Mouse (Mus musculus): Measurements from ENCODE around the gene Rtn4r. TPM values are rescaled to one million over a fixed set of nuclear protein-coding genes. Genes with fewer than 3 reads are reported as not detected.

The Rtn4r gene
- polyA plus RNA-seq, 1 experiment from 2014 or later, result 1.8 TPM

GRCm38 (mm10) chr16:18127871-18128563 lies 575 bp downstream of the Rtn4r start:
- Histone ChIP-seq H3K4me3 (peak overlapping the region; percentile 78), H3K27ac (replicated peaks) (peak overlapping the region; percentile 86), H3K9me3 (replicated peaks) (no peaks in the 10 kb centered on the region), H3K27me3 (ENCODE audit: low read depth, poor library complexity, severe bottlenecking) (peaks cover 82% of the 10 kb centered on the region), H3K4me1 (peaks cover 20% of the 10 kb centered on the region), H3K36me3 (no peaks in the 10 kb centered on the region)
- 2% methylated on average over 52 of the region's 52 CpGs for WGBS
- peak; percentile 52 for DNase-seq (ENCODE audit: low spot score)

GRCm38 (mm10) chr16:18128564-18128935 lies 1.1 kb downstream of the Rtn4r start:
- no peaks in the 10 kb centered on the region for H3K9me3 ChIP-seq (replicated peaks)
- H3K4me3 ChIP-seq, result peak overlapping the region; percentile 78
- WGBS, result 70% methylated on average over 6 of the region's 6 CpGs
- peak overlapping the region; percentile 86; the same call in 1 of the 2 replicates for H3K27ac ChIP-seq (replicated peaks)
- H3K36me3 ChIP-seq, result no peaks in the 10 kb centered on the region
- H3K27me3 ChIP-seq (ENCODE audit: low read depth, poor library complexity, severe bottlenecking), result peaks cover 82% of the 10 kb centered on the region
- peaks cover 20% of the 10 kb centered on the region for H3K4me1 ChIP-seq
- no peak for DNase-seq (ENCODE audit: low spot score)

- peaks cover 81% of the 10 kb centered on the region for H3K27me3 ChIP-seq (ENCODE audit: low read depth, poor library complexity, severe bottlenecking)
- no peak overlapping the region for H3K4me3 ChIP-seq
- 64% methylated on average over 5 of the region's 5 CpGs for WGBS
- no peak for DNase-seq (ENCODE audit: low spot score)
- no peaks in the 10 kb centered on the region for H3K9me3 ChIP-seq (replicated peaks)
- peaks cover 20% of the 10 kb centered on the region for H3K4me1 ChIP-seq
- no peaks in the 10 kb centered on the region for H3K36me3 ChIP-seq
- H3K27ac ChIP-seq (replicated peaks), result no peak overlapping the region
Measured at GRCm38 (mm10) chr16:18129413-18129812, 2.0 kb downstream of the Rtn4r start.

GRCm38 (mm10) chr16:18130288-18130687 lies 2.8 kb downstream of the Rtn4r start:
- Histone ChIP-seq H3K4me3 (no peak overlapping the region), H3K36me3 (no peaks in the 10 kb centered on the region), H3K9me3 (replicated peaks) (no peaks in the 10 kb centered on the region), H3K27me3 (ENCODE audit: low read depth, poor library complexity, severe bottlenecking) (peaks cover 72% of the 10 kb centered on the region), H3K4me1 (peaks cover 20% of the 10 kb centered on the region), H3K27ac (replicated peaks) (no peak overlapping the region)
- no peak for DNase-seq (ENCODE audit: low spot score)
- 72% methylated on average over 4 of the region's 4 CpGs for WGBS

- H3K4me1 ChIP-seq, result peaks cover 22% of the 10 kb centered on the region
- DNase-seq (ENCODE audit: low spot score), result no peak
- H3K27me3 ChIP-seq (ENCODE audit: low read depth, poor library complexity, severe bottlenecking), result peaks cover 68% of the 10 kb centered on the region
- H3K9me3 ChIP-seq (replicated peaks), result no peaks in the 10 kb centered on the region
- no peaks in the 10 kb centered on the region for H3K36me3 ChIP-seq
- H3K4me3 ChIP-seq, result no peak overlapping the region
- H3K27ac ChIP-seq (replicated peaks), result no peak overlapping the region
Measured at GRCm38 (mm10) chr16:18130705-18131104, 3.3 kb downstream of the Rtn4r start.

- no peaks in the 10 kb centered on the region for H3K36me3 ChIP-seq
- peaks cover 61% of the 10 kb centered on the region for H3K27me3 ChIP-seq (ENCODE audit: low read depth, poor library complexity, severe bottlenecking)
- H3K4me1 ChIP-seq, result peaks cover 27% of the 10 kb centered on the region
- no peak overlapping the region for H3K4me3 ChIP-seq
- DNase-seq (ENCODE audit: low spot score), result no peak
- H3K9me3 ChIP-seq (replicated peaks), result no peaks in the 10 kb centered on the region
- no peak overlapping the region for H3K27ac ChIP-seq (replicated peaks)
- WGBS, result 89% methylated on average over 11 of the region's 11 CpGs
Measured at GRCm38 (mm10) chr16:18131245-18131939, 4.0 kb downstream of the Rtn4r start.

GRCm38 (mm10) chr16:18132026-18132425 lies 4.6 kb downstream of the Rtn4r start:
- 68% methylated on average over 1 of the region's 1 CpGs for WGBS
- no peak for DNase-seq (ENCODE audit: low spot score)
- H3K36me3 ChIP-seq, result no peaks in the 10 kb centered on the region
- no peaks in the 10 kb centered on the region for H3K9me3 ChIP-seq (replicated peaks)
- H3K4me1 ChIP-seq, result peaks cover 23% of the 10 kb centered on the region
- peaks cover 54% of the 10 kb centered on the region for H3K27me3 ChIP-seq (ENCODE audit: low read depth, poor library complexity, severe bottlenecking)
- H3K4me3 ChIP-seq, result no peak overlapping the region
- no peak overlapping the region for H3K27ac ChIP-seq (replicated peaks)

GRCm38 (mm10) chr16:18132575-18132974 lies 5.1 kb downstream of the Rtn4r start:
- Histone ChIP-seq H3K4me3 (no peak overlapping the region), H3K27me3 (ENCODE audit: low read depth, poor library complexity, severe bottlenecking) (peaks cover 49% of the 10 kb centered on the region), H3K9me3 (replicated peaks) (no peaks in the 10 kb centered on the region), H3K36me3 (no peaks in the 10 kb centered on the region), H3K4me1 (peaks cover 18% of the 10 kb centered on the region), H3K27ac (replicated peaks) (no peak overlapping the region)
- WGBS, result 80% methylated on average over 3 of the region's 3 CpGs
- DNase-seq (ENCODE audit: low spot score), result no peak

- Histone ChIP-seq H3K36me3 (no peaks in the 10 kb centered on the region), H3K9me3 (replicated peaks) (no peaks in the 10 kb centered on the region), H3K27ac (replicated peaks) (no peak overlapping the region; the same call in 1 of the 2 replicates), H3K4me1 (peaks cover 10% of the 10 kb centered on the region), H3K27me3 (ENCODE audit: low read depth, poor library complexity, severe bottlenecking) (peaks cover 41% of the 10 kb centered on the region), H3K4me3 (no peak overlapping the region)
- 88% methylated on average over 5 of the region's 5 CpGs for WGBS
- no peak for DNase-seq (ENCODE audit: low spot score)
Measured at GRCm38 (mm10) chr16:18133133-18133920, 5.9 kb downstream of the Rtn4r start.

GRCm38 (mm10) chr16:18135196-18135595 lies 7.8 kb downstream of the Rtn4r start:
- Histone ChIP-seq H3K9me3 (replicated peaks) (no peaks in the 10 kb centered on the region), H3K4me3 (no peak overlapping the region), H3K36me3 (no peaks in the 10 kb centered on the region), H3K27ac (replicated peaks) (no peak overlapping the region), H3K27me3 (ENCODE audit: low read depth, poor library complexity, severe bottlenecking) (peaks cover 24% of the 10 kb centered on the region), H3K4me1 (peaks cover 7% of the 10 kb centered on the region)
- WGBS, result 91% methylated on average over 5 of the region's 5 CpGs
- no peak for DNase-seq (ENCODE audit: low spot score)

- WGBS, result 72% methylated on average over 7 of the region's 7 CpGs
- peaks cover 7% of the 10 kb centered on the region for H3K4me1 ChIP-seq
- no peak for DNase-seq (ENCODE audit: low spot score)
- H3K27me3 ChIP-seq (ENCODE audit: low read depth, poor library complexity, severe bottlenecking), result peaks cover 16% of the 10 kb centered on the region
- no peak overlapping the region for H3K4me3 ChIP-seq
- no peak overlapping the region for H3K27ac ChIP-seq (replicated peaks)
- H3K36me3 ChIP-seq, result no peaks in the 10 kb centered on the region
- no peaks in the 10 kb centered on the region for H3K9me3 ChIP-seq (replicated peaks)
Measured at GRCm38 (mm10) chr16:18136015-18136414, 8.6 kb downstream of the Rtn4r start.

- no peak overlapping the region for H3K27ac ChIP-seq (replicated peaks)
- DNase-seq (ENCODE audit: low spot score), result no peak
- H3K36me3 ChIP-seq, result no peaks in the 10 kb centered on the region
- peaks cover 28% of the 10 kb centered on the region for H3K4me1 ChIP-seq
- H3K27me3 ChIP-seq (ENCODE audit: low read depth, poor library complexity, severe bottlenecking), result peaks cover 14% of the 10 kb centered on the region
- no peak overlapping the region for H3K4me3 ChIP-seq
- WGBS, result 89% methylated on average over 8 of the region's 8 CpGs
- no peaks in the 10 kb centered on the region for H3K9me3 ChIP-seq (replicated peaks)
Measured at GRCm38 (mm10) chr16:18144201-18144600, 16.8 kb downstream of the Rtn4r start.

Measured in midbrain, embryonic 10.5 days (tissue).